Mouse (Mus musculus) spleen, postnatal 36 days (tissue): ENCODE data around the gene Ccdc89.

Source experiments
- DNase-seq, 2 experiments: peaks; one replicate each; pipeline ENCODE4 v3.0.0; 2022; ENCODE audit warnings: low spot score in 2 of 2, mixed read lengths in 1 of 2

Gene Ccdc89

GRCm38 (mm10) chr7:90426020-90427001 is at the start of gene Ccdc89:
Gene Ccdc89 (plus strand): TSS chr7:90426577.
- DNase-seq, result peak; percentile 44 to 53

DNA sequence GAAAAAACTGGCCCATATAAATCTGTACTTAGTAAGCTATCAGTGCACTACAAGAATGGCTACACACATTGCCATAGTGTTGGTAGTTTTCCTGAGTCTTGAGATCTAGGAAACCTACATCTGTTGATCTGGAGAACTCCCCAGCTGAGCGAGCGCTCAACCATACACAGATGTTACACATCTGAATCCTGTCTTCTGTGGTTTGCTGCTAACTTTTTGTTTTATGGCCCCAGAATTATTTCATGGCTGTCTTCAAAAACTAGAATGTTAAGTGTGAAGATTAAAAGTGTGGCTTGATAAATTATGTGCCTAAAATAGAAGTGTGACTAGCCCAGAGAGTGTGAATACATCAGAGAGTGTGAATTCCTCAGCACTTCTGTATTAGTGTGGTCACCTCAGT is 42.0 kb upstream of the Ccdc89 start:
- no peak for DNase-seq

DNA sequence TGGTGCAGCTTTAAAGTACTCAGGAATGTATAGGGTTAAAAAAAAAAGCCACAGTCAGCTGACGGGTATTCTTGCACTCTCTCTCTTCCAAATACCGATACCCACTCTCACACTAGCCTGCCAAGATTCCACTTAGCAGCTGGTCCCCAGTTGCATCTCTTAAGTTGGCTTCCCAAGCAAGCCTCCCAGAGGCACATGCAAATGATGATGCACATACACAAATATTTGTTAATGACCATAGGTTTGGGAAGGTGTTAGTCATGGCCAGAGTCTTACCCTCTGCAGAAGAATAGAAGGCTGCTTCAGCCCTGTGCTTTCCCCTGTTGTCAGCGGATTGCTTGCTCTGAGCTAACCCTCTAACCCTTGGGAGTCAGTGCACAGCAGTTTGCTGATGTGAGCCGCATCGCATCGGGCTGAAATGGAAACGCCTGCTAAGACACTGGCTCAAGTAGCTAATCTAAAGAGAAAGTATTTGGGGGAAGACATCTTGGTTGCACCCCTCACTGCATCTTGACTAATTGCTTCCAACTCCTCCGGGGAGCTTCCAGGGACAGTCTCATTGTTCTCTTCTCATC is 39.4 kb upstream of the Ccdc89 start:
- DNase-seq, result no peak

- DNase-seq, result no peak
Observed at GRCm38 (mm10) chr7:90389765-90390164, 36.6 kb upstream of the Ccdc89 start.

DNA sequence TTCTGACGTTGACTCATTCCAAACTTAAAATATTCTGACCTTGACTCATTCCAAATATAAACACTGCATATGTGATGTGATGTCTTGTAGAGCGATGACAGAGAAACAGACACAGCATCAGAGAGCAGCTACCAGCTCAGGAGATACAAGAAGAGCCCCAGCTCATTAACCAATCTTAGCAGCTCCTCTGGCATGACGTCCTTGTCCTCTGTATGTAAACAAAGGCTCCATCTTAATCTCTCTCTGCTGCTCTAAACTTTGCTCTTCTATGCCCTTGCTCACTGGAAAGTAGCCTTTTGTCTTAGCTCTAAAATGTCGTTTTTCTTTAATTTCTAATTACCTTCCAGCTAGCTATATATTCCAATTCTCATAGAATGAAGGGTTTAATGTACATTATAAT is 31.3 kb upstream of the Ccdc89 start:
- DNase-seq, result no peak

DNA sequence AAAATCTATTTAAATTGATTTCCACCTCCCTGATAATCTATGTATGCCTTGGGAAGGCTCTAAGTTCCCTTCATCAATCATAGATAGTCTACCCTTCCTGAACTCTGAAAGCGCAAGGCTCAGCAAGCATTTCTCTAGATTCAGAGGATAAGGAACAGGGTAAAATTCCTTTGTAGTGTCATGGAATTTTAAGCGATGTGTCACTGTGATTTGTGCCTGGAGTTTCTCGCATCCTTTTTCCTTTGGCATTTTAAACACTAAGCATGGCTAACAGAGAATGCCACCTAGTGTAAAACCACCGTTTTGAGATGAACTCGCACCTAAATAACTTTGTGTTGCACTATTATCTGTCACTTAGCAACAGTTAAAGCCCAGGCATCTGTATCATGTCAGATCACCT is 30.4 kb upstream of the Ccdc89 start:
- DNase-seq, result no peak

GRCm38 (mm10) chr7:90409934-90410333 is 16.4 kb upstream of the Ccdc89 start:
- DNase-seq, result peak; percentile 26 to 32

DNA sequence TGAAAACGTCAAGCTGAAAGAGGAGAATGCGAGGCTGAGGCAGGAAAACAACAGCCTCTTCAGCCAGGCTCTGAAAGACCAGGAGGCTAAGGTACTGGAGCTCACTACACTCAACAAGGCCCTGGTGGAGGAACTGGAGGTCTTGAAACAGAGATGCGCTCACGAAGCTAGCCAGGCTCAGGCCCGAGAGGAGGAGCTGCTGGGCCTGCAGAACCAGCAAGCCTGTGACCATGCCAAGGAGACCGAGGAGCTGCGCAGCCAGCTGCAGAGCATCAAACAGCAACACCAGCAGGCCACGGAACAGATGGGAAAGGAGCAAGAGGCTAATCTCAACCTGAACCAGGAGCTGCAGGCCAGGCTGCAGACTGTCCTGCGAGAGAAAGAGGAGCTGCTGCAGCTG is 629 bp downstream of the Ccdc89 start:
- DNase-seq, result peak in 1 of 2 experiments; percentile 2

GRCm38 (mm10) chr7:90432221-90432620 is 5.8 kb downstream of the Ccdc89 start:
- no peak for DNase-seq

DNA sequence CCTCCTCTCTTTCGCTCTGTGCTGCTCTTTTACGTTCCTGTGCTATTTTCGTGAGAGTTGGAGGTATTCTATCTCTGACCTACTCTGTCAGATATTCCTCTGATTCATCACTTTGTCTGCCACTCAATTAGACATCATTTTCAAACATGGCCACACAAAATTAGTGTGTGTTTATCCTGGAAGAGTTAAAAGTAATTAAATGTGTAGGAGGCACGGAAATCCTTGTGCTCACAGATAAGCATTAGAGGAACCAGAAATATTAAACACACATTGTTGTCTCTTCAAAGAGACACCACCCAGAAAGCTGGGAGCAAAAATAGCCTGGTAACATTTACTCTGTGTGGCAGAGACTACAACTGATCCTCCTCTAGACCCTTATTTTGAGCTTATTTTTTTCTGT is 13.7 kb downstream of the Ccdc89 start:
- DNase-seq, result no peak

GRCm38 (mm10) chr7:90442070-90442469 is 15.7 kb downstream of the Ccdc89 start:
- no peak for DNase-seq

DNA sequence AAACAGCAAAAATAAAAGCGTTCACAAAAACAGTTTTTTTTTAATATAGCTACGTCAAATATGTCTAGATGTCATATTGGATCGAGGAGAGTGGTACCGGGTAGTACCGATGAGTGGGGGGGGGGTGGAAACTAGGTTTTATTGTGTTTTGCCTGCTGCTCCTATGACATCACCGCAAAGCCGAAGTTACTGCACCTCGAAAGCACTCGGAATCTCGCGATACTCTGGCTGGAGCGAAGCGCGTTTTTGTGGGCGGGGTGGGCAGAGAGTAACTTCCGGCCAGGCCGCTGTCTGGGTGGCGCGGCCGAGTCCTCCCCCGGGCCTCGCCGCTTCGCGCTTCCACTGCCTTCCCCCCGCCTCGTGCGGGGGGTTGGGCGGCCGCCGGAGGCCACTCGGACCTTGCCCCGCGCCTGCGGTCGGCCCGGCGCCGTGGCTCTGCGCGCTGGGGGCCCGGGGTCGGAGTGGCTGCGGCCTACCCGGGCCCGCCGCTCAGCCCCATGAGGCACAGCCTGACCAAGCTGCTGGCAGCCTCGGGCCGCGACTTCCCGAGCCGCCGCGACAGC is 16.2 kb downstream of the Ccdc89 start, which contains the start of gene Crebzf:
TSS of gene Crebzf (plus strand) at position 212 of the 563 bp plus-strand sequence.
- peak; percentile 96 to 97 for DNase-seq

DNA sequence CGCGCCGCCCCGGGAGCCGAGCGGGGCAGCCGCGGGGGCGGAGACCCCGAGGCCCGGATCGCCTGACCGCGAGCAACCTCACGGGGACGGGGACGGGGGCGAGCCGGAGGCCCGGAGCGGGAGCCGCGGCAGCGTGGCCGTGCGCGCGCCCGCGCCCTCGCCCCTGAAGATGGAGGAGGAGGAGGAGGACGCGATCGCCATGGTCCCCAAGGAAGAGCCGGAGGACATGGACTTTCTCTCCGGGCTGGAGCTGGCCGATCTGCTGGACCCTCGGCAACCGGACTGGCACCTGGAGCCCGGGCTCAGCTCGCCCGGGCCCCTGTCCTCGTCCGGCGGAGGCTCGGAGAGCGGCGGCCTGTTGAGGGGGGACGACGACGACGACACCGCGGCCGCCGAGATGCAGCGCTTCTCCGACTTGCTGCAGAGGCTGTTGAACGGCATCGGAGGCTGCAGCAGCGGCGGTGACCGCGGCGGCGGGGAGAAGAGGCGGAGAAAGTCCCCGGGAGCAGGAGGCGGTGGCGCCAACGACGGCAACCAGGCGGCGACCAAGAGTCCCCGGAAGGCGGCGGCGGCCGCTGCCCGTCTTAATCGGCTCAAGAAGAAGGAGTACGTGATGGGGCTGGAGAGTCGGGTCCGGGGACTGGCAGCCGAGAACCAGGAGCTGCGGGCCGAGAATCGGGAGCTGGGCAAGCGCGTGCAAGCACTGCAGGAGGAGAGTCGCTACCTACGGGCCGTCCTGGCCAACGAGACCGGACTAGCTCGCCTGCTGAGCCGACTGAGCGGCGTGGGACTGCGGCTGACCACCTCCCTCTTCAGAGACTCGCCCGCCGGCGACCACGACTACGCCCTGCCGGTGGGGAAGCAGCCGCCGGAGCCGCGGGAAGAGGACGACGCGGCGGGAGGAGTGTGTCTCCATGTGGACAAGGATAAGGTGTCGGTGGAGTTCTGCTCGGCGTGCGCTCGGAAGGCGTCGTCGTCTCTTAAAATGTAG is 17.0 kb downstream of the Ccdc89 start:
- peak; percentile 68 to 73 for DNase-seq

DNA sequence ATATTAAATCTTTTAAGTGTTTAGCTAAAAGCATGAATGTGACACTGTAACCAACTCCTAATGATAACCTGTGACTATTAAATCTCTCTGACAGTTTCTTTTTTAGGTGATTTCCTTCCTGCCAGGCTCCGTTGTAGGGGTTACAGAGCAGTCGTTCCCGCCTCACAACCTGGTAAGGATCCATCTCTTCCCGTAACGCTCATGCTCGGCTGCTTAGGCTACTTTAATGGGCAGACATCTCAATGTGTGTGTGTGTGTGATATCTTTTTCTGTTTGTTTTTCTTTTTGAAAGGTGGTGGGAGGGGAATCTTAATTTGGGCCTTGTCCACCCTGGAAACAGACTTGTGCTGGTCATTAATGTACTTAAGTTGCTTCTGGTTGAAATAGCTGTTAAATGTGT is 17.8 kb downstream of the Ccdc89 start:
- no peak for DNase-seq

GRCm38 (mm10) chr7:90456149-90456844 is 29.9 kb downstream of the Ccdc89 start:
- no peak for DNase-seq

DNA sequence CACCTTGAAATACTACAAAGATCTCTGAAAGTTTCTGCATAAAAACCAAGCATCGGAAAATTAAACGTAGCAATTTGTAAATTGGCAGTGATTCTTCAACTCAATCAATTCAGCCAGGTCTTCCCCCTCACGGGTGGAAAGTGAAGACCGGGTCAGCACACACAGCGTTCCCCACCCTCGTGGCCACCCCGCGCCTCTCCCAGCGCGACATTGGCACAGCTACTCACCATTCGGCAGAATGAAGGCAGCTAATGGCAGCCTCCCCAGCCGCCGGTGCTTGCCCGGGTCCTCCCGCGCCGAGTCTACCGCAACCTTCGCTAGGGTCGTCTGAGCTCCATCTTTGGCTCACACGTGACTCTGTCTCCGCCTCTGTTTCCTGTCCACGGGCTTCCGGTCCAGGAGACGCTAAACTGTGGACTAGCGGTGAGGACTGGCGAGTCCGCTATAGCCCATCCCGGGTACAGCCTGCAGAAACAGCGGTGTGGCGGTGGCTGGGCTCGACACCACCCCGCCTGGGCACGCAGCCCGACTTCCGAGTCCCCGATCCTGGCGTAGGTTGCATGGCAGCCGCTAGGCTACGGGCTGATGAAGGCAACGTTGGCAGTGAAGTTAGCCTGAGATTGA is 30.6 kb downstream of the Ccdc89 start, which contains the start of gene Tmem126a:
TSS of gene Tmem126a (minus strand) at position 385 of the 624 bp plus-strand sequence.
- DNase-seq, result peak; percentile 76 to 82

- DNase-seq, result no peak
Observed at GRCm38 (mm10) chr7:90457517-90457916, 31.1 kb downstream of the Ccdc89 start.

GRCm38 (mm10) chr7:90460330-90460729 is 34.0 kb downstream of the Ccdc89 start:
- no peak for DNase-seq

DNA sequence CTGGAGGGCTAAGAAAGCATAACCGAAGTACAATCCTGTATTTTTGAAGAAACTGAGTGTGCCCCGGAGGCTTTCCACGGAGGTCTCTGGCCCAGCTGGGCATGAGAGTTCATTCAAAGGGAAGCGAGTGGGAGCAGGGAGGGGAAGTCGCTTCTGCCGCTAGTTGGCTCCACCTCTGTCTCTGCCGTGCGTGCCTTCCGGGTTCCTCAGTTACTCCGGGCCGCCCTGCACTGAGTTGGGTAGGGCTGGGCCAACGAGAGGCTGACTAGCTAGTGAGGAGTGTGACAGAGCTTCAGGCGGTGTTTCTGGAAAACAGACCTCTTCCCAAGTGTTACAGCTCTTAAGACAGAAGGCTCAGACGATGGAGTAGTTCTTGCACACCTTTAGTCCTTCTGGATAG is 34.6 kb downstream of the Ccdc89 start:
- DNase-seq, result peak; percentile 59 to 61

- DNase-seq, result no peak
Observed at GRCm38 (mm10) chr7:90461441-90461840, 35.1 kb downstream of the Ccdc89 start.
